In the genomic region with DNA sequence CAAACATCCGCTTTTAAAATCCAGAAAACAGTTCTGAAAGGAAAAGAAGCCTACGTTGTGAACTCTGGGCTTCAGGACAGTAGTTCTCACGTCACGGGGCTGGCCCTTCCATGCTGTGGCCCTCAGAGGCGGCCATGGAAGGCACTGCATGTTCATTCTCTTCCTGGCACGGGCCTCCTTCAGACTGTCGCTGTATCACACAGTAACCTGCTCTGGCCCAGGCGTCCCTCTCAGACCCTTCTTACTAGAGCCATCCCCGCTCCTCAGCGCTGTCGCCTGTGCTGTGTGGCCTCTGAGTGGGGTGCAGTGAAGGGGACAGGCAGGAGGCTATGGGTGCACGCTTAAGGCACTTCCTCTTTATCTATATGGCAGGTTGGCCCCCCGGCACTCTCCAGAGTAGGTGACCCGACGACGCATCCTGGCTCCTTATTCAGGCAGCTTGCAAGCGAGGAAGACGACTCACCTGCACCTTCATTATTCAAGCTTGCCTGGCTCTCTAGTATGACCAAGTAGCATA, we compare ENCODE assay signal across 14 mouse cellular contexts. TPM values are rescaled to one million over a fixed set of nuclear protein-coding genes. Genes with fewer than 3 reads are reported as not detected.
"Had no signal": no experiment of that assay in that cellular context is flagged by ENCODE, and none has a peak within 500 bp of the region (broad histone marks: within the 10 kb centered on the region; RNA-seq: fewer than 3 reads in every experiment).

No protein-coding gene starts in this region.

- H3K9ac ChIP-seq: liver, embryonic 15.5 days; midbrain, embryonic 13.5 days had no signal

- H3K4me3 ChIP-seq: layer of hippocampus, adult 2 months; left cerebral cortex, adult 2 months; limb, embryonic 10.5 days; liver, embryonic 15.5 days; midbrain, embryonic 13.5 days had no signal

- H3K4me2 ChIP-seq: liver, embryonic 11.5 days; liver, embryonic 15.5 days; midbrain, embryonic 13.5 days had no signal

- H3K27me3 ChIP-seq: liver, embryonic 15.5 days; midbrain, embryonic 13.5 days had no signal

- DNase-seq: kidney, postnatal 10 days; kidney, postnatal 4 days; lung, adult 2 months; lung, postnatal 14 days; right cerebral cortex, adult 18-20 months; right cerebral cortex, postnatal 25 days; thymus, postnatal 36 days had no signal

- ATAC-seq: midbrain, embryonic 13.5 days had no signal

- H3K9me3 ChIP-seq: limb, embryonic 10.5 days; liver, embryonic 15.5 days; midbrain, embryonic 13.5 days had no signal

- H3K27ac ChIP-seq: layer of hippocampus, adult 2 months; left cerebral cortex, adult 2 months; limb, embryonic 10.5 days; liver, embryonic 15.5 days; macrophage; midbrain, embryonic 13.5 days had no signal

RNA-seq across cellular contexts. Expression of a gene that starts 42.8 kb away (rescaled TPM):
- polyA plus RNA-seq: macrophage had no signal
